Mouse (Mus musculus) heart, postnatal 0 days (tissue): ENCODE measurements at regions not wholly inside any gene's neighbourhood (a gene's known extent, or its start where the extent isn't known, plus 50 kb on each side); places are given as distances from the start of the nearest gene placed in this dataset.
A peak's percentile ranks its signal among the peaks of the same experiment; 100 is the strongest.

Experiments
- ATAC-seq: fragments of 200-750 bp; cut with Nextera tagmentation; 2 replicates; pipeline ENCODE4 v1.8.0; 2017; ENCODE audit warnings: low read depth, moderate number of reproducible peaks, moderate library complexity; ENCODE audit not compliant: insufficient read depth
- DNase-seq: peaks from one replicate; pipeline ENCODE4 v3.0.0-alpha.2; 2016; ENCODE audit warnings: low spot score
- H3K27ac ChIP-seq: fragments of 300-500 bp; sonication (generic); 2 replicates; pipeline ENCODE4 v1.5.1; 2014; ENCODE audit warnings: low read depth, mild to moderate bottlenecking
- H3K27me3 ChIP-seq: fragments of 300-500 bp; sonication (generic); 2 replicates; pipeline ENCODE4 v1.6.1; 2014; ENCODE audit warnings: low read length, mixed read lengths; ENCODE audit not compliant: control insufficient read depth, insufficient read depth
- H3K36me3 ChIP-seq: fragments of 300-500 bp; sonication (generic); replicated peaks from 2 replicates; pipeline ENCODE4 v1.6.1; 2014; ENCODE audit warnings: low read length, mixed read lengths; ENCODE audit not compliant: control insufficient read depth, insufficient read depth
- H3K4me1 ChIP-seq: fragments of 300-500 bp; sonication (generic); 2 replicates; pipeline ENCODE4 v1.6.1; 2014; ENCODE audit warnings: antibody characterized with exemption; ENCODE audit not compliant: control insufficient read depth, insufficient read depth
- H3K4me2 ChIP-seq: fragments of 300-500 bp; sonication (generic); 2 replicates; pipeline ENCODE4 v1.6.1; 2014; ENCODE audit warnings: low read depth, mild to moderate bottlenecking, low read length, moderate library complexity
- H3K4me3 ChIP-seq: fragments of 300-500 bp; sonication (generic); 2 replicates; pipeline ENCODE4 v1.5.1; 2014; ENCODE audit warnings: low read depth, low read length
- H3K9ac ChIP-seq: fragments of 300-500 bp; sonication (generic); replicated peaks from 2 replicates; pipeline ENCODE4 v1.6.1; 2014; ENCODE audit warnings: low read depth, low read length, mixed read lengths
- H3K9me3 ChIP-seq: fragments of 300-500 bp; sonication (generic); replicated peaks from 2 replicates; pipeline ENCODE4 v1.6.1; 2016; ENCODE audit warnings: low read length; ENCODE audit not compliant: control insufficient read depth
- CTCF ChIP-seq: IDR thresholded peaks from 2 replicates; pipeline ENCODE4 v1.5.1; 2016; ENCODE audit warnings: antibody characterized with exemption, control low read depth, low read depth
- EP300 ChIP-seq: IDR thresholded peaks from 2 replicates; pipeline ENCODE4 v1.6.1; 2016; ENCODE audit warnings: antibody characterized with exemption, low read depth
- WGBS: fragments of 180-500 bp; shearing (Covaris S2); extraction: QIAGEN DNeasy Blood & Tissue Kit; methylation state at CpG from one replicate; pipeline ENCODE4 v1.1.7; 2014; 5-methylcytosine and 5-hydroxymethylcytosine counted together

GRCm38 (mm10) chr14:31957211-31957638, 71.6 kb upstream of the Galnt15 start:
- Histone ChIP-seq H3K4me1 (no peaks in the 10 kb centered on the region), H3K9ac (no peak overlapping the region), H3K4me2 (no peak overlapping the region), H3K27me3 (no peaks in the 10 kb centered on the region), H3K27ac (peak overlapping the region; percentile 20; the same call in 1 of the 2 replicates), H3K9me3 (no peaks in the 10 kb centered on the region), H3K36me3 (no peaks in the 10 kb centered on the region), H3K4me3 (no peak overlapping the region)
- ATAC-seq: no peak
- TF ChIP-seq EP300: 0 out of 2 replicates have a peak, but pooled peaks have one; percentile 13
- TF ChIP-seq CTCF: no peak
- DNase-seq: no peak
- WGBS: 75% methylated on average over 10 of the region's 10 CpGs

- H3K4me1 ChIP-seq: peaks cover 9% of the 10 kb centered on the region
- no peak overlapping the region for H3K4me2 ChIP-seq
- no peaks in the 10 kb centered on the region for H3K9me3 ChIP-seq
- no peak for ATAC-seq
- DNase-seq: no peak
- no peak overlapping the region for H3K4me3 ChIP-seq
- no peaks in the 10 kb centered on the region for H3K27me3 ChIP-seq
- no peak overlapping the region for H3K9ac ChIP-seq
- TF ChIP-seq CTCF (no peak), EP300 (no peak)
- H3K36me3 ChIP-seq: no peaks in the 10 kb centered on the region
- WGBS: 79% methylated on average over 9 of the region's 9 CpGs
- H3K27ac ChIP-seq: peak overlapping the region; percentile 72
Measured at GRCm38 (mm10) chr14:31960201-31960854, 68.5 kb upstream of the Galnt15 start.

GRCm38 (mm10) chr14:31961442-31961841, 67.3 kb upstream of the Galnt15 start:
- ATAC-seq (0 out of 2 replicates have a peak, but pooled peaks have one; percentile 12), DNase-seq (peak; percentile 16)
- Histone ChIP-seq H3K27me3 (no peaks in the 10 kb centered on the region), H3K4me2 (no peak overlapping the region), H3K36me3 (no peaks in the 10 kb centered on the region), H3K4me3 (no peak overlapping the region), H3K9ac (no peak overlapping the region), H3K4me1 (peaks cover 9% of the 10 kb centered on the region), H3K27ac (peak overlapping the region; percentile 72), H3K9me3 (no peaks in the 10 kb centered on the region)
- no peak for TF ChIP-seq CTCF
- TF ChIP-seq EP300: no peak
- 56% methylated on average over 5 of the region's 5 CpGs for WGBS

GRCm38 (mm10) chr14:31963131-31963911, 65.5 kb upstream of the Galnt15 start:
- ATAC-seq (peak; percentile 69), DNase-seq (peak; percentile 51)
- Histone ChIP-seq H3K4me1 (peaks cover 9% of the 10 kb centered on the region), H3K4me3 (no peak overlapping the region), H3K9ac (no peak overlapping the region), H3K27ac (peak overlapping the region; percentile 74), H3K4me2 (no peak overlapping the region), H3K36me3 (no peaks in the 10 kb centered on the region), H3K9me3 (no peaks in the 10 kb centered on the region), H3K27me3 (no peaks in the 10 kb centered on the region)
- TF ChIP-seq CTCF (no peak), EP300 (0 out of 2 replicates have a peak, but pooled peaks have one; percentile 45)
- 37% methylated on average over 12 of the region's 12 CpGs for WGBS

GRCm38 (mm10) chr14:31964076-31964475, 64.7 kb upstream of the Galnt15 start:
- no peak for DNase-seq
- WGBS: 25% methylated on average over 2 of the region's 2 CpGs

More at GRCm38 (mm10) chr14:31964076-31964475, 64.7 kb upstream of the Galnt15 start:
- ATAC-seq: no peak
- Histone ChIP-seq H3K9me3 (no peaks in the 10 kb centered on the region), H3K4me2 (no peak overlapping the region), H3K4me3 (no peak overlapping the region), H3K27ac (peak overlapping the region; percentile 74), H3K9ac (no peak overlapping the region), H3K36me3 (no peaks in the 10 kb centered on the region), H3K4me1 (peaks cover 9% of the 10 kb centered on the region), H3K27me3 (no peaks in the 10 kb centered on the region)
- no peak for TF ChIP-seq CTCF
- TF ChIP-seq EP300: no peak
